Mouse (Mus musculus) naive thymus-derived CD4-positive, alpha-beta T cell, adult 2 months (primary cell): ENCODE results near the gene Btf3.

Experiments
- DNase-seq: peaks from one replicate; pipeline ENCODE4 v3.0.0-alpha.2; 2011; ENCODE audit warnings: low read depth

The Btf3 gene

DNA sequence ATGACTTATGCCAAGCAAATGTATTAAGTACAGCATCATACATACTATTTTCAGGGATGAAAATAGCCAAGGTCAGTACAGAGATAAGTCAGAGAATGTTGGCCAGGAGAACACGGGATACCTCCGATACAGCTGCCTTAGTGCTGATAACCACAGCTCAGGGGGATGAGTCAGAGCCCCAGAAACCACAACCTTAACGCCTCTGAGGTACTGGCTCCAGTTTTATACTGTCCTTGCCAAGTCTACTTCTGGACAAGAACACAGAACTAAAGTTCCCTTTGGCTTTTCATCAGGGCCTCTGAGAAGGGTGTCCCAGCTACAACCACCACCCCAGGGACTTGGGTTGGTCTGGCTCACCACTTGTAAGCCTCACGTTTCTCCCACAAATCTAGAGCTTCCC lies 41.2 kb downstream of the Btf3 start:
- no peak for DNase-seq

GRCm38 (mm10) chr13:98274023-98274422 lies 42.8 kb downstream of the Btf3 start:
- no peak for DNase-seq

DNA sequence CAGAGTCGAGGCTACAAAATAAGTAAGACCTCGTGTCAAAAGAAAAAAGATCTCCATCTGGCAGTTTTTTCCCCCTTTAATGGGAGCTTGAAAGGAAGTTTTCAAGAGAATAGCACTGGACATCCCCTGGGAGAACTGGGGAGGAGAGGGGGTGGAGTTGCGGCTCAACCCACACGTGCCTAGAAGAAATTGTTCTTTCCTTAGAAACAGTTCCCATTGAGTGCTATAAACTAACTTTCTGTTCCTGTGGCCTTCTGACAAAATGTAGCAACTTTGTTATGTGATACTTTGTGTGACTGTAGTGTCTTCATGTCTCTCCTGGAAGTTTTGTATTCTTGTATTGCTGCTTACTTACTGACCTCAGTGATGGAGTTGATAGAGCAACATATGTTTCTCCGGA lies 52.7 kb downstream of the Btf3 start:
- no peak for DNase-seq

GRCm38 (mm10) chr13:98263458-98263987 lies 53.3 kb downstream of the Btf3 start:
- DNase-seq, result no peak

DNA sequence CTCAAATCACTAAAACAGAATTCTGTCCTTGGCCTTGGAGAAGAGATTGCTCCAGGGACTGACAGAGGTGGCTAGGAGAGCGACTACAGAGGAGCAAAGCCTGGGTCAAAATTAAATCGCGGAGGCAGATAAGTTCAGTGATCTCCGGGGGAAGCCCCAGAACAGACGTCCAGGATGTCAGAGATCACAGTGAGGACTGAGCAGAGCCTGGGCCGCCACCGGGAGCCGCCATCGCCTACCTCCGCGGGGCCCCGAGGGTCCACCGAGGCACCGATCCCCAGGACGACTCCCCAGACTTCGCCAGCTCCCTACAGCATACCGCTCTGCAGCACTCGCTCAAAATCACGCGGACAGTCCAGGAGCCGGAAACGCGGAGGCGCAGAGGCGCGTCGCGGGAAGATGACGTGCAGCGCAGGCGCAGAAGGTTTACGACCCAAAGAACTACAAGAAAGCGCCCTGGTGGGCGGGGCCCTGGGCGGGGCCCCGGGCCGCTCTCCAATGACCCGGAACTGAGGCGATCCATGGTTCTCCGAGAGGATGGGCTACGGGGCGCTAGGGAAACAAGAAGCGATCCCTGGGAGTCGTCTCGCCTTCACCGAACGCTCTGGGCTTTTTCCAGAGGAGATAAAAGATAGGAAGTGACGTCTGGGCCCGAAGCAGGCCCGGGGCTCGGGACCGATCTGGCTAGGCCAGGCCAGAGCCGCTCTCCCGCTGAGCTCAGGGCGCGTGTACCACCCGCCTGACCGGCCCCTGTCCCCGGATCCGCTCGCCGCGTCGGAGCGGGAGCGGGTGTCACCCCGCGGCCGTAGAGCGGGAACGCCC lies 54.0 kb downstream of the Btf3 start, which contains the start of the genes Utp15 and Ankra2:
Gene Utp15 (minus strand): TSS at position 406 of the 822 bp plus-strand sequence.
Gene Ankra2 (plus strand): TSS at position 439 of the 822 bp plus-strand sequence.
- peak; percentile 99 for DNase-seq
